Mouse (Mus musculus) midbrain, embryonic 10.5 days (tissue): ENCODE measurements around the gene Magi2. TPM values are rescaled to one million over a fixed set of nuclear protein-coding genes. Genes with fewer than 3 reads are reported as not detected.

Source experiments
- DNase-seq: peaks from one replicate; pipeline ENCODE4 v3.0.0-alpha.2; 2017; ENCODE audit warnings: low spot score
- H3K27ac ChIP-seq: fragments of 300-500 bp; sonication (generic); replicated peaks from 2 replicates; pipeline ENCODE4 v1.5.1; 2016; ENCODE audit warnings: mild to moderate bottlenecking
- H3K27me3 ChIP-seq: fragments of 300-500 bp; sonication (generic); 2 replicates; pipeline ENCODE4 v1.6.1; 2016; ENCODE audit warnings: low read depth, mild to moderate bottlenecking; ENCODE audit not compliant: poor library complexity, severe bottlenecking
- H3K36me3 ChIP-seq: fragments of 300-500 bp; sonication (generic); 2 replicates; pipeline ENCODE4 v1.6.1; 2016; ENCODE audit warnings: mild to moderate bottlenecking, moderate library complexity
- H3K4me1 ChIP-seq: fragments of 300-500 bp; sonication (generic); 2 replicates; pipeline ENCODE4 v1.6.1; 2016
- H3K4me3 ChIP-seq: fragments of 300-500 bp; sonication (generic); 2 replicates; pipeline ENCODE4 v1.5.1; 2016; ENCODE audit warnings: mild to moderate bottlenecking, moderate library complexity
- H3K9me3 ChIP-seq: fragments of 300-500 bp; sonication (generic); replicated peaks from 2 replicates; pipeline ENCODE4 v1.6.1; 2016; ENCODE audit warnings: mild to moderate bottlenecking
- WGBS: fragments of 180-500 bp; shearing (Covaris S2); methylation state at CpG from one replicate; pipeline ENCODE4 v1.1.7; 2016; 5-methylcytosine and 5-hydroxymethylcytosine counted together
- polyA plus RNA-seq: library from polyadenylated mRNA; unstranded; fragments of >200 nt; fragmentation: Nextera tagmentation; extraction: Ambion mirVana; gene quantifications from 2 replicates; pipeline ENCODE4 v1.2.1, GENCODE M21; 2016

Gene Magi2
- polyA plus RNA-seq, 1 experiment from 2014 or later: 3.8 TPM

GRCm38 (mm10) chr5:20404533-20404932 is 1177.7 kb downstream of the Magi2 start:
- H3K27ac ChIP-seq: no peak overlapping the region
- H3K4me1 ChIP-seq: no peaks in the 10 kb centered on the region
- no peaks in the 10 kb centered on the region for H3K36me3 ChIP-seq
- no peak overlapping the region for H3K4me3 ChIP-seq
- 84% methylated on average over 5 of the region's 5 CpGs for WGBS
- no peak for DNase-seq
- H3K9me3 ChIP-seq: no peaks in the 10 kb centered on the region
- no peaks in the 10 kb centered on the region for H3K27me3 ChIP-seq

- no peak for DNase-seq
- no peaks in the 10 kb centered on the region for H3K4me1 ChIP-seq
- H3K27me3 ChIP-seq: no peaks in the 10 kb centered on the region
- H3K9me3 ChIP-seq: no peaks in the 10 kb centered on the region
- no peak overlapping the region for H3K27ac ChIP-seq
- 94% methylated on average over 4 of the region's 4 CpGs for WGBS
- no peak overlapping the region for H3K4me3 ChIP-seq
- H3K36me3 ChIP-seq: no peaks in the 10 kb centered on the region
Measured at GRCm38 (mm10) chr5:20406626-20407025, 1179.8 kb downstream of the Magi2 start.

- no peaks in the 10 kb centered on the region for H3K27me3 ChIP-seq
- no peak overlapping the region for H3K4me3 ChIP-seq
- no peaks in the 10 kb centered on the region for H3K36me3 ChIP-seq
- no peak overlapping the region for H3K27ac ChIP-seq
- H3K4me1 ChIP-seq: no peaks in the 10 kb centered on the region
- DNase-seq: no peak
- 0 out of 2 replicates have a peak, but pooled peaks cover 4% of the 10 kb centered on the region for H3K9me3 ChIP-seq
Measured at GRCm38 (mm10) chr5:20415320-20415719, 1188.5 kb downstream of the Magi2 start.

GRCm38 (mm10) chr5:20417348-20417747 is 1190.5 kb downstream of the Magi2 start:
- Histone ChIP-seq H3K4me3 (no peak overlapping the region), H3K9me3 (0 out of 2 replicates have a peak, but pooled peaks cover 4% of the 10 kb centered on the region), H3K36me3 (no peaks in the 10 kb centered on the region), H3K27me3 (no peaks in the 10 kb centered on the region), H3K27ac (no peak overlapping the region), H3K4me1 (no peaks in the 10 kb centered on the region)
- no peak for DNase-seq

GRCm38 (mm10) chr5:20432148-20432813 is 1205.4 kb downstream of the Magi2 start:
- Histone ChIP-seq H3K9me3 (no peaks in the 10 kb centered on the region), H3K36me3 (no peaks in the 10 kb centered on the region), H3K4me3 (no peak overlapping the region), H3K27ac (no peak overlapping the region), H3K4me1 (no peaks in the 10 kb centered on the region), H3K27me3 (no peaks in the 10 kb centered on the region)
- 55% methylated on average over 9 of the region's 9 CpGs for WGBS
- DNase-seq: no peak

- no peaks in the 10 kb centered on the region for H3K4me1 ChIP-seq
Measured at GRCm38 (mm10) chr5:20446471-20447174, 1219.8 kb downstream of the Magi2 start.

GRCm38 (mm10) chr5:20456106-20456505 is 1229.3 kb downstream of the Magi2 start:
- WGBS: 53% methylated on average over 3 of the region's 3 CpGs
- H3K9me3 ChIP-seq: no peaks in the 10 kb centered on the region
- H3K4me1 ChIP-seq: no peaks in the 10 kb centered on the region
- H3K27me3 ChIP-seq: no peaks in the 10 kb centered on the region
- no peak overlapping the region for H3K4me3 ChIP-seq
- no peak for DNase-seq
- no peaks in the 10 kb centered on the region for H3K36me3 ChIP-seq
- H3K27ac ChIP-seq: no peak overlapping the region

More at GRCm38 (mm10) chr5:20446471-20447174, 1219.8 kb downstream of the Magi2 start:
- no peaks in the 10 kb centered on the region for H3K9me3 ChIP-seq
- no peak overlapping the region for H3K4me3 ChIP-seq
- H3K36me3 ChIP-seq: no peaks in the 10 kb centered on the region
- 80% methylated on average over 4 of the region's 4 CpGs for WGBS
- DNase-seq: no peak
- H3K27ac ChIP-seq: no peak overlapping the region
- no peaks in the 10 kb centered on the region for H3K27me3 ChIP-seq

GRCm38 (mm10) chr5:20457742-20458510 is 1231.1 kb downstream of the Magi2 start:
- Histone ChIP-seq H3K4me1 (no peaks in the 10 kb centered on the region), H3K4me3 (no peak overlapping the region), H3K27ac (no peak overlapping the region), H3K9me3 (no peaks in the 10 kb centered on the region), H3K36me3 (no peaks in the 10 kb centered on the region), H3K27me3 (no peaks in the 10 kb centered on the region)
- 86% methylated on average over 7 of the region's 7 CpGs for WGBS
- DNase-seq: no peak

- no peak for DNase-seq
- no peaks in the 10 kb centered on the region for H3K36me3 ChIP-seq
- H3K4me3 ChIP-seq: no peak overlapping the region
- H3K27ac ChIP-seq: no peak overlapping the region
- 75% methylated on average over 2 of the region's 2 CpGs for WGBS
- H3K27me3 ChIP-seq: no peaks in the 10 kb centered on the region
- no peaks in the 10 kb centered on the region for H3K4me1 ChIP-seq
- H3K9me3 ChIP-seq: no peaks in the 10 kb centered on the region
Measured at GRCm38 (mm10) chr5:20461709-20462108, 1234.9 kb downstream of the Magi2 start.

- 94% methylated on average over 2 of the region's 2 CpGs for WGBS
- H3K4me3 ChIP-seq: no peak overlapping the region
- no peaks in the 10 kb centered on the region for H3K4me1 ChIP-seq
- no peaks in the 10 kb centered on the region for H3K27me3 ChIP-seq
- no peaks in the 10 kb centered on the region for H3K9me3 ChIP-seq
- no peak for DNase-seq
- no peak overlapping the region for H3K27ac ChIP-seq
- no peaks in the 10 kb centered on the region for H3K36me3 ChIP-seq
Measured at GRCm38 (mm10) chr5:20462376-20462775, 1235.5 kb downstream of the Magi2 start.

- Histone ChIP-seq H3K4me3 (no peak overlapping the region), H3K4me1 (no peaks in the 10 kb centered on the region), H3K27me3 (no peaks in the 10 kb centered on the region), H3K36me3 (no peaks in the 10 kb centered on the region), H3K27ac (no peak overlapping the region), H3K9me3 (no peaks in the 10 kb centered on the region)
- DNase-seq: no peak
- 76% methylated on average over 3 of the region's 3 CpGs for WGBS
Measured at GRCm38 (mm10) chr5:20469721-20470120, 1242.9 kb downstream of the Magi2 start.

- Histone ChIP-seq H3K4me3 (no peak overlapping the region), H3K36me3 (no peaks in the 10 kb centered on the region), H3K4me1 (no peaks in the 10 kb centered on the region), H3K9me3 (no peaks in the 10 kb centered on the region), H3K27ac (no peak overlapping the region), H3K27me3 (no peaks in the 10 kb centered on the region)
- peak; percentile 19 for DNase-seq
Measured at GRCm38 (mm10) chr5:20470466-20470865, 1243.6 kb downstream of the Magi2 start.

- no peaks in the 10 kb centered on the region for H3K27me3 ChIP-seq
- no peak overlapping the region for H3K4me3 ChIP-seq
- H3K36me3 ChIP-seq: no peaks in the 10 kb centered on the region
- H3K27ac ChIP-seq: no peak overlapping the region
- WGBS: 92% methylated on average over 7 of the region's 7 CpGs
- H3K9me3 ChIP-seq: no peaks in the 10 kb centered on the region
- DNase-seq: no peak
- H3K4me1 ChIP-seq: no peaks in the 10 kb centered on the region
Measured at GRCm38 (mm10) chr5:20484505-20484904, 1257.7 kb downstream of the Magi2 start.
